Mouse (Mus musculus): ENCODE data around the gene Aoc3. TPM values are rescaled to one million over a fixed set of nuclear protein-coding genes. Genes with fewer than 3 reads are reported as not detected.
"Not testable (repeated sequence)": the region's sequence is repeated elsewhere in the genome, so short reads cannot be mapped to it uniquely, and the experiment has no call there.

Aoc3 gene
- polyA plus RNA-seq, 1 experiment, result 10.9 TPM

GRCm38 (mm10) chr11:101325201-101325600 lies 5.2 kb upstream of the Aoc3 start:
- not testable (repeated sequence) for DNase-seq (ENCODE audit: low read depth, low spot score)
- WGBS, result 92% methylated on average over 11 of the region's 11 CpGs

- DNase-seq (ENCODE audit: low read depth, low spot score), result no peak
- WGBS, result 88% methylated on average over 11 of the region's 11 CpGs
These were observed 4.3 kb upstream of the Aoc3 start for GRCm38 (mm10) chr11:101326147-101326546.

GRCm38 (mm10) chr11:101327311-101327710 lies 3.1 kb upstream of the Aoc3 start:
- 21% methylated on average over 3 of the region's 3 CpGs for WGBS
- no peak for DNase-seq (ENCODE audit: low read depth, low spot score)

GRCm38 (mm10) chr11:101328941-101329635 lies 1.3 kb upstream of the Aoc3 start:
- WGBS, result 62% methylated on average over 6 of the region's 6 CpGs
- DNase-seq (ENCODE audit: low read depth, low spot score), result no peak

- WGBS, result 54% methylated on average over 6 of the region's 6 CpGs
- DNase-seq (ENCODE audit: low read depth, low spot score), result not testable (repeated sequence)
These were observed 556 bp downstream of the Aoc3 start for GRCm38 (mm10) chr11:101330961-101331360.

GRCm38 (mm10) chr11:101332537-101332936 lies 2.1 kb downstream of the Aoc3 start:
- DNase-seq (ENCODE audit: low read depth, low spot score), result no peak
- WGBS, result 68% methylated on average over 3 of the region's 3 CpGs

GRCm38 (mm10) chr11:101334023-101334422 lies 3.6 kb downstream of the Aoc3 start:
- 62% methylated on average over 10 of the region's 10 CpGs for WGBS
- DNase-seq (ENCODE audit: low read depth, low spot score), result no peak

GRCm38 (mm10) chr11:101334516-101334915 lies 4.1 kb downstream of the Aoc3 start:
- DNase-seq (ENCODE audit: low read depth, low spot score), result no peak
- WGBS, result 40% methylated on average over 6 of the region's 6 CpGs

- 63% methylated on average over 9 of the region's 9 CpGs for WGBS
- no peak for DNase-seq (ENCODE audit: low read depth, low spot score)
These were observed 5.3 kb downstream of the Aoc3 start for GRCm38 (mm10) chr11:101335685-101336084.

GRCm38 (mm10) chr11:101338123-101338760 lies 7.8 kb downstream of the Aoc3 start:
- 3% methylated on average over 9 of the region's 9 CpGs for whole genome bisulfite sequencing
- no peak for DNase-seq (ENCODE audit: low read depth, low spot score)

GRCm38 (mm10) chr11:101347083-101347775 lies 16.8 kb downstream of the Aoc3 start:
- WGBS, result 76% methylated on average over 10 of the region's 10 CpGs
- DNase-seq (ENCODE audit: low read depth, low spot score), result no peak

GRCm38 (mm10) chr11:101348774-101349173 lies 18.4 kb downstream of the Aoc3 start:
- no peak for DNase-seq (ENCODE audit: low read depth, low spot score)
- WGBS, result 66% methylated on average over 7 of the region's 7 CpGs

- DNase-seq (ENCODE audit: low read depth, low spot score), result no peak
- WGBS, result 83% methylated on average over 3 of the region's 3 CpGs
These were observed 18.8 kb downstream of the Aoc3 start for GRCm38 (mm10) chr11:101349216-101349615.

GRCm38 (mm10) chr11:101351100-101351720 lies 20.8 kb downstream of the Aoc3 start:
- DNase-seq (ENCODE audit: low read depth, low spot score), result no peak

GRCm38 (mm10) chr11:101351721-101352111 lies 21.3 kb downstream of the Aoc3 start:
- 49% methylated on average over 3 of the region's 3 CpGs for WGBS
- no peak for DNase-seq (ENCODE audit: low read depth, low spot score)

More at GRCm38 (mm10) chr11:101351100-101351720, 20.8 kb downstream of the Aoc3 start:
- WGBS, result 46% methylated on average over 11 of the region's 11 CpGs

- WGBS, result 87% methylated on average over 12 of the region's 12 CpGs
- no peak for DNase-seq (ENCODE audit: low read depth, low spot score)
These were observed 23.0 kb downstream of the Aoc3 start for GRCm38 (mm10) chr11:101353436-101353835.

GRCm38 (mm10) chr11:101354438-101355010 lies 24.1 kb downstream of the Aoc3 start:
- DNase-seq (ENCODE audit: low read depth, low spot score), result no peak
- 78% methylated on average over 5 of the region's 5 CpGs for WGBS

GRCm38 (mm10) chr11:101355916-101356315 lies 25.5 kb downstream of the Aoc3 start:
- DNase-seq (ENCODE audit: low read depth, low spot score), result no peak
- WGBS, result 78% methylated on average over 2 of the region's 2 CpGs

GRCm38 (mm10) chr11:101357505-101358182 lies 27.2 kb downstream of the Aoc3 start:
- DNase-seq (ENCODE audit: low read depth, low spot score), result no peak
- 41% methylated on average over 3 of the region's 3 CpGs for WGBS
